ENCODE assay signal across 11 mouse cellular contexts in the genomic region with DNA sequence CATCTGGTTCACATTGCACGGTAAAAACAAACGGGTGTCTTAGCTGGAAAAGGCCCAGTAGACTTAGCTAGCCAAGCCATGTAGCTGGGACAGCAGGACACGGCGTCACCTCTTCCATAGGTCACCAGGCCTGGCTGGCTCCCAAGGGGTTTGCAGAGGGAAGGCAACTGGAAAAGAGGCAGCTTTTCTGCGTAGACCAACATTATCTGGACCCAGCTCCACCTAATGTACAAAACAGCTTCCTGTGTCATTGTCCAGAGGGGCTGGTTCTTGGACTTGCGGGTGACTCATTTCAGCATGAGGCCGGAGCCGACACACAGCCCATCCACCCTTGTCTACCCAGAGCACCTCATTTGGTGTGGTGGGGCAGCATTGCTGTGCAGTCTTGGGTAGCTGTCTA. TPM values are rescaled to one million over a fixed set of nuclear protein-coding genes. Genes with fewer than 3 reads are reported as not detected.
DNase-seq lines count a peak whose midpoint lies in the region; ATAC-seq and TF ChIP-seq lines count a peak whose summit lies in the region.
"Had no signal": no experiment of that assay in that cellular context is flagged by ENCODE, and none has a peak within 500 bp of the region (broad histone marks: within the 10 kb centered on the region; RNA-seq: fewer than 3 reads in every experiment).

No protein-coding gene starts in this region.

- no peak overlapping the region for H3K9ac ChIP-seq in heart, adult 2 months (ENCODE audit: low read depth, low read length)
- H3K9ac ChIP-seq in heart, embryonic 11.5 days (ENCODE audit: low read depth, low read length) = no peak overlapping the region
- no peak overlapping the region for H3K9ac ChIP-seq in kidney, embryonic 15.5 days
- H3K9ac ChIP-seq: limb, embryonic 12.5 days had no signal

- H3K79me2 ChIP-seq in heart, adult 2 months (replicated peaks; ENCODE audit: control insufficient read depth, insufficient read depth, low read length) = no peaks in the 10 kb centered on the region

- H3K36me3 ChIP-seq in heart, adult 2 months (ENCODE audit: control insufficient read depth, insufficient read depth, low read length) = no peaks in the 10 kb centered on the region
- H3K36me3 ChIP-seq in heart, embryonic 11.5 days (ENCODE audit: control insufficient read depth, insufficient read depth, low read length) = no peaks in the 10 kb centered on the region
- no peaks in the 10 kb centered on the region for H3K36me3 ChIP-seq in kidney, embryonic 15.5 days
- H3K36me3 ChIP-seq: limb, embryonic 12.5 days had no signal

- H3K9me3 ChIP-seq in heart, embryonic 11.5 days (replicated peaks; ENCODE audit: control insufficient read depth, low read length) = no peaks in the 10 kb centered on the region
- H3K9me3 ChIP-seq in kidney, embryonic 15.5 days (replicated peaks) = no peaks in the 10 kb centered on the region
- H3K9me3 ChIP-seq: limb, embryonic 12.5 days had no signal

- ATAC-seq in heart, embryonic 11.5 days (replicated peaks; ENCODE audit: insufficient number of reproducible peaks, low FRiP score, low TSS enrichment) = no peak
- ATAC-seq in kidney, embryonic 15.5 days (replicated peaks; ENCODE audit: low FRiP score) = no peak
- ATAC-seq: activated CD4-positive, CD25-positive, alpha-beta regulatory T cell, adult 4 months had no signal

- WGBS in heart, adult 2 months = 26% methylated on average over 8 of the region's 8 CpGs
- 83% methylated on average over 8 of the region's 8 CpGs for WGBS in heart, embryonic 11.5 days (ENCODE audit: insufficient replicate concordance)
- WGBS in kidney, embryonic 15.5 days = 81% methylated on average over 8 of the region's 8 CpGs

- H3K4me3 ChIP-seq in heart, adult 2 months = no peak overlapping the region
- no peak overlapping the region for H3K4me3 ChIP-seq in heart, embryonic 11.5 days (ENCODE audit: low read depth, low read length)
- no peak overlapping the region for H3K4me3 ChIP-seq in kidney, embryonic 15.5 days (replicated peaks)
- H3K4me3 ChIP-seq: limb, embryonic 12.5 days had no signal

- H3K4me2 ChIP-seq in heart, embryonic 11.5 days = no peak overlapping the region
- H3K4me2 ChIP-seq in kidney, embryonic 15.5 days = no peak overlapping the region
- H3K4me2 ChIP-seq: limb, embryonic 12.5 days had no signal

- intact Hi-C loops in heart, adult 2 months (cut with DNase I) = no loop called here
- intact Hi-C loops in gastrocnemius, postnatal 14 days (cut with DNase I; ENCODE audit: low total_unique reads) = loop anchor here (5.0 kb wide), 2 partner anchors 54 to 124 kb away; partner anchors contain the start of gene Smurf2

- H3K27me3 ChIP-seq in heart, adult 2 months (ENCODE audit: control insufficient read depth, insufficient read depth, low read length) = no peaks in the 10 kb centered on the region
- H3K27me3 ChIP-seq in heart, embryonic 11.5 days (ENCODE audit: control insufficient read depth, insufficient read depth, low read length) = no peaks in the 10 kb centered on the region
- H3K27me3 ChIP-seq in kidney, embryonic 15.5 days = no peaks in the 10 kb centered on the region
- H3K27me3 ChIP-seq: limb, embryonic 12.5 days had no signal

- H3K4me1 ChIP-seq in heart, adult 2 months (ENCODE audit: control insufficient read depth, insufficient read depth, low read length) = peaks cover 16% of the 10 kb centered on the region
- H3K4me1 ChIP-seq in heart, embryonic 11.5 days (ENCODE audit: control insufficient read depth, insufficient read depth, low read length) = no peaks in the 10 kb centered on the region
- peaks cover 11% of the 10 kb centered on the region for H3K4me1 ChIP-seq in kidney, embryonic 15.5 days
- H3K4me1 ChIP-seq: limb, embryonic 12.5 days had no signal

- peak; percentile 67 for TF ChIP-seq EP300 in heart, adult 2 months (IDR thresholded peaks at IDR 0.05; ENCODE audit: insufficient read depth, low read depth, low read length)

- no peak for TF ChIP-seq POLR2A in heart, adult 2 months (IDR thresholded peaks at IDR 0.05; ENCODE audit: insufficient read depth, low read depth, low read length)

- H3K27ac ChIP-seq in heart, adult 2 months = peak overlapping the region; percentile 76
- no peak overlapping the region for H3K27ac ChIP-seq in heart, embryonic 11.5 days (ENCODE audit: low read depth, low read length)
- peak overlapping the region; percentile 34; the same call in 1 of the 2 replicates for H3K27ac ChIP-seq in kidney, embryonic 15.5 days
- H3K27ac ChIP-seq: limb, embryonic 12.5 days had no signal

- TF ChIP-seq CTCF in heart, adult 2 months (IDR thresholded peaks at IDR 0.05) = 0 out of 2 replicates have a peak, but pooled peaks have one; percentile 1

- DNase-seq in heart, adult 2 months = peak; percentile 81 to 86
- peak; percentile 66 for DNase-seq in gastrocnemius, postnatal 14 days
- peak; percentile 82 for DNase-seq in lung, postnatal 14 days
- DNase-seq in cerebellum, postnatal 36 days = no peak
- DNase-seq in cerebellum, adult 11 months = no peak
- DNase-seq in embryo, embryonic 10 days (ENCODE audit: low spot score) = no peak

RNA-seq across cellular contexts. Expression of gene Kpna2, which starts 23.1 kb away (rescaled TPM):
- total RNA-seq in heart, adult 2 months (2021) = 10 to 100 TPM; 61.1 to 62.9 TPM
- 19.5 and 35.7 TPM in 2 replicates for polyA plus RNA-seq in heart, adult 2 months (2012; rRNA removed)
- polyA plus RNA-seq in heart, embryonic 11.5 days (2014; fragmentation: Nextera tagmentation; extraction: Ambion mirVana) = 342 and 382 TPM in 2 replicates
- 10 to 100 TPM; 12.3 to 21.9 TPM for total RNA-seq in gastrocnemius, postnatal 14 days (2021)
- 407 and 415 TPM in 2 replicates for polyA plus RNA-seq in kidney, embryonic 15.5 days (2015; fragmentation: Nextera tagmentation; extraction: Ambion mirVana)

RNA-seq across cellular contexts. Expression of gene 1810010H24Rik, which starts 49.3 kb away (rescaled TPM):
- 1 to 10 TPM; 1.9 to 3.0 TPM for total RNA-seq in heart, adult 2 months (2021)
- 1.9 and 2.7 TPM in 2 replicates for polyA plus RNA-seq in heart, adult 2 months (2012; rRNA removed)
- 1.7 and 2.8 TPM in 2 replicates for polyA plus RNA-seq in heart, embryonic 11.5 days (2014; fragmentation: Nextera tagmentation; extraction: Ambion mirVana)
- total RNA-seq in gastrocnemius, postnatal 14 days (2021) = 1 to 10 TPM; 1.4 to 2.1 TPM
- 1.7 and 2.1 TPM in 2 replicates for polyA plus RNA-seq in kidney, embryonic 15.5 days (2015; fragmentation: Nextera tagmentation; extraction: Ambion mirVana)
- total RNA-seq: hematopoietic stem cell, adult 5-6 weeks had no signal

RNA-seq across cellular contexts. Expression of gene Smurf2, which starts 55.7 kb away (rescaled TPM):
- total RNA-seq in heart, adult 2 months (2021) = 10 to 100 TPM; 39.9 to 41.0 TPM
- 9.5 and 14.9 TPM in 2 replicates for polyA plus RNA-seq in heart, adult 2 months (2012; rRNA removed)
- polyA plus RNA-seq in heart, embryonic 11.5 days (2014; fragmentation: Nextera tagmentation; extraction: Ambion mirVana) = 13.3 and 14.3 TPM in 2 replicates
- 10 to 100 TPM; 20.8 to 21.7 TPM for total RNA-seq in gastrocnemius, postnatal 14 days (2021)
- 12.8 and 13.7 TPM in 2 replicates for polyA plus RNA-seq in kidney, embryonic 15.5 days (2015; fragmentation: Nextera tagmentation; extraction: Ambion mirVana)

Comparison
In these comparisons a context has a peak if more than half of its experiments do, and no peak if none do; other contexts are left out.
1. DNase-seq: peak in heart, adult 2 months (2 of 2), gastrocnemius, postnatal 14 days (single experiment) and lung, postnatal 14 days (single experiment); none in cerebellum, postnatal 36 days (0 of 2), cerebellum, adult 11 months (single experiment) and embryo, embryonic 10 days (single experiment).